Mouse (Mus musculus) cortical plate, adult 2 months (tissue): ENCODE results near the gene Fads2. TPM values are rescaled to one million over a fixed set of nuclear protein-coding genes. Genes with fewer than 3 reads are reported as not detected.

Experiments
- H3K27ac ChIP-seq: fragments of 200-500 bp; 2 replicates; pipeline ENCODE4 v1.5.1; 2012; ENCODE audit warnings: low read length, control low read depth, inconsistent platforms; ENCODE audit not compliant: insufficient read depth
- H3K4me1 ChIP-seq: fragments of 200-500 bp; 2 replicates; pipeline ENCODE4 v1.6.1; 2011; ENCODE audit warnings: low read length; ENCODE audit not compliant: control insufficient read depth, insufficient read depth
- H3K4me3 ChIP-seq: fragments of 200-500 bp; 2 replicates; pipeline ENCODE4 v1.5.1; 2011; ENCODE audit warnings: mild to moderate bottlenecking, low read length, control low read depth; ENCODE audit not compliant: insufficient read depth
- CTCF ChIP-seq: fragments of 200-500 bp; IDR thresholded peaks from 2 replicates; pipeline ENCODE4 v1.5.1; 2011; ENCODE audit warnings: mild to moderate bottlenecking, control low read depth, low read length; ENCODE audit not compliant: insufficient read depth; ENCODE audit errors: extremely low read depth
- POLR2A ChIP-seq: fragments of 200-500 bp; IDR thresholded peaks from 2 replicates; pipeline ENCODE4 v1.6.1; 2011; ENCODE audit warnings: mild to moderate bottlenecking, low read length, control low read depth; ENCODE audit not compliant: insufficient read depth; ENCODE audit errors: extremely low read depth
- polyA plus RNA-seq: library from polyadenylated mRNA; depleted of rRNA; stranded (reverse); fragments of >200 nt; gene quantifications from 2 replicates; pipeline ENCODE4 v1.2.3, GENCODE M21; 2012

Fads2 gene
- polyA plus RNA-seq, 1 experiment, result 163 TPM

GRCm38 (mm10) chr19:10122021-10122631, 20.6 kb upstream of the Fads2 start:
- no peak for TF ChIP-seq CTCF
- Histone ChIP-seq H3K4me1 (peaks cover 1% of the 10 kb centered on the region), H3K4me3 (no peak overlapping the region), H3K27ac (no peak overlapping the region)

DNA sequence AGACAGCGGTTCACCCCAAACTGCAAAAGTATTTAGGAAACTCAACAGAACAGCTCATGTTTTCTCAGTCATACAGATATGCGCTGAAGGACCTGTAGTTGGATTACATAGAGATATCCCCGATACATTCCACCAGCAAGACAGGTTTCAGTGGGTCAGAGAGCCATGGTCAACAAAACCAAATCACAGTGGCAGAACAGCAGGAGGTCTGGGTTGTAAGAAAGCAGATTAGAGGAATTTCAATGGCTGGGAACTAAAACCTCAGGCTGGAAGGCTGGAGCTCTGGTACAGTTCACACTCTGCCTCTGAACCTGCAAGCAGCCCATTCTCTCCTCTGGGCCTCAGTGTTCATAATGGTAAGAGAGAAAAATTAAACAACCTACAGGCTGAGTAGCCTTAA, 15.1 kb upstream of the Fads2 start:
- no peak overlapping the region for H3K4me3 ChIP-seq
- H3K4me1 ChIP-seq, result no peaks in the 10 kb centered on the region
- TF ChIP-seq POLR2A, result no peak
- no peak for TF ChIP-seq CTCF
- no peak overlapping the region for H3K27ac ChIP-seq

DNA sequence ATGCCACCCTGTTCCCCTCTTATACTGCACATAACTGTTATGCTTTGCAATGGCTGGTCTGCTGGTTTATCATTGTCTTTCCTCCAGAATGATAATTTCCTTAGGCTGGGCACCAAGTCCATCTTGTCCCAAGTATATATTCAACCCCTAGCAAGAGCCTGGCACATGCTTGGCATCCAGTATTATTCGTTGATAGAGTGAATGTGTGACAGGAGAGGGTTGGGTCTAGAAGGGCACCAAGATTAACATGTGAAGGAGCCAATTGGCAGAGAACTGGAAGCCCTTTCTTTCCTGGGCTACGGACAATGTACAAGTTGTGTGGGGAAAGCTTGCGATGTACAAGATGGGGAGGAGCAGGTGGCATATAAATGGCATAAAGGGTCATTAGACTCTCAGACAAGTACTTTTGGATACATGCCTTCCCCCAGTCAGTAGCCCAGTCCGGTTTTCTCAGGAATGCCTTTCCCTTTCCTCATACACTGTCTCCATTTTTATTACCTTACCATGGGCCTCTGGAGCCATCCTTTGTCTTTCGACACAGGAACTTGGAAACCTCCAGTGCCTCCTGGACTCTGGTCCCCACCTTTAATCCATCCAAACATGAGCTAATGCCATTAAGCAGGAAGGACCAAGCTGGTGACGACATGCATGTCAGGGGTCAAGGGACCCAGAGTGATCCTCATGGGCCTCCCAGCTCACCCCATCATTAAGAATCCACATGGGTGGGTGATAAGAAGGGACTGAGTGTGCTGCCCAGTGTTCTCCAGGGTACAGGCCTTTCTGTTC, 14.0 kb upstream of the Fads2 start:
- TF ChIP-seq POLR2A, result no peak
- TF ChIP-seq CTCF, result no peak
- no peaks in the 10 kb centered on the region for H3K4me1 ChIP-seq
- H3K4me3 ChIP-seq, result no peak overlapping the region
- no peak overlapping the region for H3K27ac ChIP-seq

DNA sequence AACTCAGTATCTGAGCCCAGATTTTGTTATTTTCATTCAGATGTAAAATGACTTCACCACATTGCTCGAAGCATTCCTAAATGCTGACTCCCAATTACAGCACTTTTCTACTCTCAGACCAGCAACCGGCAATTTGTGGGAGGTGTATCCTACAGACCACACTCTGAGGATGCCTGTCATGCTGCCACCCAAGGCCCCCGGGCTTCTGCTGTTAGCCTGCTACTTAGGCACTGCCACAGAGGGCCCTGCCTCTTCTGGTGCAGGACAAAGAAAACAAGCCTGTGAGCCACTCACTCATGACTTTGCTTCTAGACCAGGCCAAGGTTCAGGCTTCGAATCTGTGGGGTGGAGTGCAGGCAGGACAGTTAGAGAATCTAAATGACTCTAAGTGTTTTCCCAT, 11.4 kb upstream of the Fads2 start:
- no peak for TF ChIP-seq POLR2A
- no peak for TF ChIP-seq CTCF
- no peaks in the 10 kb centered on the region for H3K4me1 ChIP-seq

GRCm38 (mm10) chr19:10108666-10109065, 7.1 kb upstream of the Fads2 start:
- Histone ChIP-seq H3K27ac (no peak overlapping the region), H3K4me1 (no peaks in the 10 kb centered on the region), H3K4me3 (no peak overlapping the region)
- TF ChIP-seq POLR2A (no peak), CTCF (no peak)

More for the DNA sequence above, 11.4 kb upstream of the Fads2 start:
- H3K4me3 ChIP-seq, result no peak overlapping the region
- H3K27ac ChIP-seq, result no peak overlapping the region

GRCm38 (mm10) chr19:10108129-10108528, 6.6 kb upstream of the Fads2 start:
- no peak overlapping the region for H3K4me3 ChIP-seq
- H3K4me1 ChIP-seq, result no peaks in the 10 kb centered on the region
- H3K27ac ChIP-seq, result no peak overlapping the region
- no peak for TF ChIP-seq CTCF
- no peak for TF ChIP-seq POLR2A

DNA sequence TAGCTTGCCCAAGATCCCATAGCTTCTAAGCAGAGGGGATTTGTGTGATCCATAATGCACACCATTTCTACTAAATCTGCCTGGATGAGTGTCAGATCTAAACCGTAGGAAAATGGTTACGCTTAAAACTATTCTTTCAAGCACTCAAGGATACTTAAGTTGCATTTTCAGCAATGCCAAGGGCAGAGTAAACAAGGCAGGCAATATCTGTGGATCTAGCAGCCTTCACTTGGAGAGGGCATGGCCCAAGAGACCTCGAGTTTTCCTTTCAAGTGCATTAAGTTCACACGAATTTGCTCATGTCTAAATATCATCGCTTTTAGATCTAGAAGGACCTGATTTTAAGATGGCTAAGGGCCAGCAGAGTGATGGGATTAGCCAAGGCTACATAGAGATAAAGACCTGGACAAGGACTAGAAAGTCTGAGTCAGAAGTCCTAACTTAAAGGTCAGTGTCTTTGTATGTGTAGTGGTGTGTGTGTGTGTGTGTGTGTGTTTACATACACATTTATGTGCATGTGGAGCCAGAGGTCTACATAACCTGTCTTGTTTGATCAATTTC, 5.6 kb upstream of the Fads2 start:
- Histone ChIP-seq H3K4me1 (no peaks in the 10 kb centered on the region; the same call in 1 of the 2 replicates), H3K27ac (no peak overlapping the region), H3K4me3 (no peak overlapping the region)
- TF ChIP-seq POLR2A (no peak), CTCF (no peak)

GRCm38 (mm10) chr19:10106634-10107033, 5.1 kb upstream of the Fads2 start:
- TF ChIP-seq CTCF, result no peak
- TF ChIP-seq POLR2A, result no peak
- H3K27ac ChIP-seq, result no peak overlapping the region
- H3K4me1 ChIP-seq, result no peaks in the 10 kb centered on the region; the same call in 1 of the 2 replicates
- no peak overlapping the region for H3K4me3 ChIP-seq

GRCm38 (mm10) chr19:10105034-10105493, 3.5 kb upstream of the Fads2 start:
- no peak overlapping the region for H3K4me3 ChIP-seq
- no peaks in the 10 kb centered on the region; the same call in 1 of the 2 replicates for H3K4me1 ChIP-seq
- TF ChIP-seq POLR2A (no peak), CTCF (no peak)
- no peak overlapping the region for H3K27ac ChIP-seq
